Mouse (Mus musculus) intestine, postnatal 0 days (tissue): ENCODE results near the gene Kremen1. TPM values are rescaled to one million over a fixed set of nuclear protein-coding genes. Genes with fewer than 3 reads are reported as not detected.

Source experiments
- ATAC-seq: fragments of 200-750 bp; cut with Nextera tagmentation; 2 replicates; pipeline ENCODE4 v1.8.0; 2017; ENCODE audit warnings: mild to moderate bottlenecking, moderate TSS enrichment, moderate library complexity
- H3K27ac ChIP-seq: fragments of 300-500 bp; sonication (generic); 2 replicates; pipeline ENCODE4 v1.5.1; 2014; ENCODE audit warnings: mild to moderate bottlenecking, low read depth, low read length, moderate library complexity
- H3K27me3 ChIP-seq: fragments of 300-500 bp; sonication (generic); replicated peaks from 2 replicates; pipeline ENCODE4 v1.6.1; 2014; ENCODE audit warnings: low read length, mixed read lengths; ENCODE audit not compliant: control insufficient read depth, insufficient read depth
- H3K36me3 ChIP-seq: fragments of 300-500 bp; sonication (generic); 2 replicates; pipeline ENCODE4 v1.6.1; 2014; ENCODE audit warnings: mild to moderate bottlenecking, moderate library complexity; ENCODE audit not compliant: control insufficient read depth, insufficient read depth
- H3K4me1 ChIP-seq: fragments of 300-500 bp; sonication (generic); replicated peaks from 2 replicates; pipeline ENCODE4 v1.6.1; 2014; ENCODE audit warnings: antibody characterized with exemption, low read length, mixed read lengths; ENCODE audit not compliant: control insufficient read depth, insufficient read depth
- H3K4me2 ChIP-seq: fragments of 300-500 bp; sonication (generic); replicated peaks from 2 replicates; pipeline ENCODE4 v1.6.1; 2014; ENCODE audit warnings: low read depth, mild to moderate bottlenecking, moderate library complexity
- H3K4me3 ChIP-seq: fragments of 300-500 bp; sonication (generic); 2 replicates; pipeline ENCODE4 v1.5.1; 2014; ENCODE audit warnings: low read depth, low read length
- H3K9ac ChIP-seq: fragments of 300-500 bp; sonication (generic); 2 replicates; pipeline ENCODE4 v1.6.1; 2014; ENCODE audit warnings: mild to moderate bottlenecking, low read depth, low read length
- H3K9me3 ChIP-seq: fragments of 300-500 bp; sonication (generic); 2 replicates; pipeline ENCODE4 v1.6.1; 2016; ENCODE audit warnings: mixed run types; ENCODE audit not compliant: control insufficient read depth
- CTCF ChIP-seq: sonication (generic); IDR thresholded peaks from 2 replicates; pipeline ENCODE4 v1.5.1; 2016; ENCODE audit warnings: low read depth, mild to moderate bottlenecking, control low read depth, antibody characterized with exemption, moderate library complexity
- WGBS: fragments of 180-500 bp; shearing (Covaris S2); extraction: QIAGEN DNeasy Blood & Tissue Kit; methylation state at CpG from one replicate; pipeline ENCODE4 v1.1.7; 2014; 5-methylcytosine and 5-hydroxymethylcytosine counted together
- polyA plus RNA-seq: library from polyadenylated mRNA; unstranded; fragments of >200 nt; fragmentation: Nextera tagmentation; extraction: Ambion mirVana; gene quantifications from 2 replicates; pipeline ENCODE4 v1.2.1, GENCODE M21; 2015

The Kremen1 gene
- polyA plus RNA-seq, 1 experiment from 2014 or later: 5.7 TPM

GRCm38 (mm10) chr11:5271274-5272065 lies 10.1 kb upstream of the Kremen1 start:
- 57% methylated on average over 9 of the region's 9 CpGs for whole genome bisulfite sequencing
- H3K9ac ChIP-seq: no peak overlapping the region
- no peak overlapping the region for H3K27ac ChIP-seq
- H3K4me3 ChIP-seq: no peak overlapping the region
- no peaks in the 10 kb centered on the region for H3K4me1 ChIP-seq
- no peaks in the 10 kb centered on the region for H3K27me3 ChIP-seq
- no peak for TF ChIP-seq CTCF
- no peaks in the 10 kb centered on the region for H3K9me3 ChIP-seq
- no peak overlapping the region for H3K4me2 ChIP-seq
- ATAC-seq: no peak
- no peaks in the 10 kb centered on the region for H3K36me3 ChIP-seq

DNA sequence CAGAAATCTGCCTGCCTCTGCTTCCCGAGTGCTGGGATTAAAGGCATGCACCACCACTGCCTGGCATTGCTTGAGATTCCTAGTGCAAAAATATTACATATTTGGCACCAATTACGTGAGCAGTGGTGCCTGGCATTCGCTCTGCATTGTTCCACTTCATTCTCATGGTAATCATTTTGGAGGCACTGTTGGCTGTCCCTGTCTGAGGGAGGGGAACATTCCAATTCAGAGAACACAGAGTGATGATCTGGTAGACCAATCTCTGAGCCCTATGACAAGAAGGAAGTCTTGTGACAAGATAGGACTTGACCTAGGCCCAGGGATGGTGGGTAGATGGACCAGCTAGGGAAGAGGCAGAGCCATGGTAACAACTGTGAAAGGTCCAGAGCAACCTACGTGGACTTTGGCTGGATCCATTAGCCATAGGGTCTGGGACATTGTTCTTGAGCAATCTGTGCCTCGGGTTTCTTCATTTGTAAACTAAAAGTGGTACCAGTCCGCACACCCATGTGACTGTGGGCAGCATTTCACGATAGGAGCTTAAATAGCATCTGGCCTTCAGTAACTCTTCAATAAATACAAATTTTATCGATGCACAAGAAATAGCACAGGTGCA lies 8.6 kb upstream of the Kremen1 start:
- no peak for ATAC-seq
- Histone ChIP-seq H3K9ac (no peak overlapping the region), H3K4me3 (no peak overlapping the region), H3K36me3 (no peaks in the 10 kb centered on the region), H3K4me2 (no peak overlapping the region), H3K27ac (no peak overlapping the region), H3K4me1 (no peaks in the 10 kb centered on the region), H3K27me3 (no peaks in the 10 kb centered on the region), H3K9me3 (no peaks in the 10 kb centered on the region)
- no peak for TF ChIP-seq CTCF
- WGBS: 88% methylated on average over 8 of the region's 8 CpGs

DNA sequence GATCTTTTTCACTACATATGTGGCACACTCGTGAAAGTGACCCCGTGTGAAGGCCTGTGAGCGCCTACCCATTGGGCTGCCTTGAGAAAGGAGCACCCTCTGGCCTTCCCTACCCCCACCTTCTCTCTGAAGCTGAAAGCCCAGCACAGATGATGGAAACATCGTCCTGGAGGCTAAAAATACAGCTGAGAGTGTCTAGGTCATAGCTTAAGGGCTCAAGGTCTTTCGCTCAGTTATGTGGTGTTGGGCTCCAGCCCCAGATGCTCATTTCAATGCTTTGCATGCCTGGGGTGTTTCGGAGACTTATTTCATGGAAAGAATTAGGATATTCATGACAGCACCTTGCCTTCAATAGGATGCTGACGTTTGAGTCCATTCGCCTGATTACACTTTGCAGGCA lies 4.4 kb upstream of the Kremen1 start:
- Histone ChIP-seq H3K4me3 (no peak overlapping the region), H3K4me2 (no peak overlapping the region), H3K9ac (no peak overlapping the region), H3K36me3 (no peaks in the 10 kb centered on the region), H3K9me3 (no peaks in the 10 kb centered on the region), H3K27me3 (no peaks in the 10 kb centered on the region), H3K27ac (no peak overlapping the region), H3K4me1 (no peaks in the 10 kb centered on the region)
- no peak for ATAC-seq
- WGBS: 81% methylated on average over 8 of the region's 8 CpGs
- no peak for TF ChIP-seq CTCF

GRCm38 (mm10) chr11:5263078-5263730 lies 1.8 kb upstream of the Kremen1 start:
- Histone ChIP-seq H3K9ac (no peak overlapping the region), H3K27me3 (no peaks in the 10 kb centered on the region), H3K27ac (no peak overlapping the region), H3K9me3 (no peaks in the 10 kb centered on the region), H3K4me2 (no peak overlapping the region), H3K36me3 (no peaks in the 10 kb centered on the region), H3K4me1 (no peaks in the 10 kb centered on the region), H3K4me3 (no peak overlapping the region)
- ATAC-seq: no peak
- no peak for TF ChIP-seq CTCF
- 55% methylated on average over 25 of the region's 26 CpGs for WGBS

DNA sequence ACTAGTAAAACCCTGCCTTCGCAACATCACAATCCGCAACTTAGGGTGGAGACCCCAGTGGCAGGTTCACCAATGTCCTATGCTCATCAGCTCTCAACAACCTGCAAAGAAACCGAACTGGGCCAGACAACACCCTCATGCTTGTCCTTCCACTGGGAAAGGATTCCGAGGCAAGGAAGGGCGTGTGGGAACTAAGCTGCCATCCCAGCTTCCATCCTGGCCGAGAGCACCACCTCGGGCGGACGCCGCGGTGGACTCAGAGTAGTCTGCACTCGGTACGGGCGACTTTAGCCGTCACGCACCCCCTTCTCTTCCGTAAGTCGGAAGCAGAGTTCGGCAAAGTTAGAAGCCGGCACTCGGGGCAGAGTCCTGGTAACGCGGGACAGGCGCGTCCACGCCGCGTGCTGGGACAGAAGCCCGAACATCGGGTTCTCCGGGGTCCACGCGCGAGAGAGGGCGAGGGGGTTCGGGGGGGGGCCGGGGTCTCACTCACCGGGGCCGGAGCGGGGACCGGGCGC lies 357 bp downstream of the Kremen1 start:
- Histone ChIP-seq H3K4me2 (peak overlapping the region; percentile 88), H3K36me3 (no peaks in the 10 kb centered on the region)
- under 1% methylated on average over 37 of the region's 42 CpGs for WGBS

More for the DNA sequence above, 357 bp downstream of the Kremen1 start:
- TF ChIP-seq CTCF: no peak; the same call in 1 of the 2 replicates
- Histone ChIP-seq H3K9me3 (no peaks in the 10 kb centered on the region), H3K4me1 (no peaks in the 10 kb centered on the region), H3K27me3 (no peaks in the 10 kb centered on the region), H3K9ac (peak overlapping the region; percentile 96), H3K4me3 (peak overlapping the region; percentile 96), H3K27ac (peak overlapping the region; percentile 80)
- ATAC-seq: peak; percentile 46; the same call in 1 of the 2 replicates
